Mouse (Mus musculus): Measurements from ENCODE around the gene Scn9a. TPM values are rescaled to one million over a fixed set of nuclear protein-coding genes. Genes with fewer than 3 reads are reported as not detected.

Gene Scn9a
- polyA plus RNA-seq (2017; shearing (Covaris generic)): under 1 TPM; 0.05 to 0.65 TPM

DNA sequence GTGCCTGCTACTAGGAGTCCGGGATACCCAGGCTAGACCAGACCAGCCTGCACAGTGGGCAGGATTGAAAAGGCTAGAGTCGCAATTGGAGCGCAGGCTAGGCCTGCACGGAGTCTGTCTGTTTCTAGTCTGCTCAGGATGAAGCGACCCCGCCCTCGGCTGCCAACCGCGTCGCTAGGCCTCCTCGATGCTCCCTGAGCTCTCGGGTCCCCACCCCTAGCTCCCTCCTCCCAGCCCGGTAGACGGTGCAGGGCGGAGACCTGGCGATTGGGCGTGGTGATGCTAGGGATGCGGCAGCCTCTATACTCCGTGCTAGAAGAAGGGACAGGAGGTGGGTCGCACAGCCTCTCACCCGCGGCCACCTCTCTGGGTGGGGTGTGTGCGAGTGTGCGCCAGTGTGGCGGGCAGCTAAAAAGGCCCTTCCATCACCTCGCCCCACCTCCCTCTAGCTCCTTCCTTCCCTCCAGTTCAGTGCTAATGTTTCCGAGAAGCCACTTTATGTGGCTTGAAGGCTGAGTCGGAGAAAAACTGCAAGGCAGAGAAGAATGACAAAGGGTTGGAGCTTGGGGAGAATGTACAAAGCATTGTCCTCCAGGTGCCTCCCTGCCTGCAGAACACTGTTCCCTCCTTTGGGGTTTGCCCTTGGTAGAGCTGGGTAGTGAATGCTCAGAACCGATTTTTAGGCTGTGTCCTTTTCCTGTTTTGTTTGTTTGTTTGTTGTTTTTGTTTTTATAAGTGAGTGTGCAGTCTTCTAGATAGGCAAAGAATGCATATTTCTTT is at the start of gene Scn9a:
Gene Scn9a (minus strand): TSS at position 383 of the 780 bp plus-strand sequence.

DNA sequence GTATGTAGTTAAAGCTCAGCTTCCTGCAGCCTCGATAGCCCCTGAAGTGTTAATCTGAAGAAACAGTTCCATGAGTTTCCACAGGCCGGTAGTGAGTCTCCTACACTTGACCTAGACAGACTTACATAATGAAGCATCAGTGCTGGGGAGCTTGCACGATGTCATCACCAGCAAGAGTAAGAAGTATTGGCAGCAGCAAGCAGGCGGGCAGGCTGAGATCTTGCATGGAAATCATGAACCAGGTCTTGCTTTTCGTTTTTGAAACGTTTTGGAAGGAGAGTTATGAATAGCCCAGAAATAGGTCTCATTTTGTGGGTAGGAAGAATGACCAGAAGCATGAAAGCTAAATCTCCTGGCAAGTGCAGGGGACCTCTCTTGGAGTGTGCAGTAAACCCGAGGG is 194.1 kb downstream of the Scn9a start, which contains the start of gene Scn1a:
Gene Scn1a (minus strand): TSS at position 130 of the 400 bp plus-strand sequence.

Other genes starting within 250 kb of the Scn9a start
- gene Scn1a, start 194.1 kb downstream of the Scn9a start, polyA plus RNA-seq (2017; shearing (Covaris generic)): under 1 TPM in 1 of 2 experiments, not detected in 1; 0.06 TPM
- gene Scn7a, start 150.0 kb upstream of the Scn9a start, polyA plus RNA-seq (2017; shearing (Covaris generic)): under 1 TPM in 1 of 2 experiments, not detected in 1; 0.15 TPM

Measured in activated CD4-positive, CD25-positive, alpha-beta regulatory T cell (primary cell).